In the genomic region with DNA sequence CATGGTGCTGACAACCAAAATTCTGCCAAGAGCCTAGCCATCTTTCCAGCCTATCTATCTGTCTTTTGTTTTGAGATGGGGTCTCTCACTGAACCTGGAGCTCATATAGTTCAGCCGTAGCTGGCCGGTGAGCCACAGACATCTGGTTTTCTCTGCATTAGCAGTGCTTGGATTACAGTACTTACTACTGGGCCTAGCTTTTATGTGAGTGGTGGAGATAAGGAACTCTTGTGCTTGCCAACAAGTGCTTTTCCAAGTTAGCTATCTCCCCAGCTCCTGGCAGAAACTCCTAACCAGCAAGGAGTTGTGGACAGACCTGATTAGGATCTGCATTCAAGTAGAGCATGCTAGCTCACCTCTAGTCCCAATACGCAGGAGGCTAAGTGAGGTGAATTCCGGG, we compare ENCODE assay signal across 23 mouse cellular contexts. TPM values are rescaled to one million over a fixed set of nuclear protein-coding genes. Genes with fewer than 3 reads are reported as not detected.
A peak's percentile ranks its signal among the peaks of the same experiment; 100 is the strongest.
DNase-seq lines count a peak whose midpoint lies in the region; ATAC-seq and TF ChIP-seq lines count a peak whose summit lies in the region.
"Had no signal": no experiment of that assay in that cellular context is flagged by ENCODE, and none has a peak within 500 bp of the region (broad histone marks: within the 10 kb centered on the region; RNA-seq: fewer than 3 reads in every experiment).

No protein-coding gene starts in this region.

- no peak overlapping the region for H3K4me2 ChIP-seq in lung, postnatal 0 days (replicated peaks; ENCODE audit: low read depth, low read length)

- no peak for TF ChIP-seq RAD21 in MEL (IDR thresholded peaks at IDR 0.05; ENCODE audit: low read depth, low read length)

- peaks cover 3% of the 10 kb centered on the region; the same call in 1 of the 2 replicates for H3K79me2 ChIP-seq in MEL (ENCODE audit: control insufficient read depth, insufficient read depth, low read length, poor library complexity)

- WGBS in lung, postnatal 0 days = 73% methylated on average over 4 of the region's 4 CpGs
- WGBS in lung, adult 2 months = 90% methylated on average over 4 of the region's 4 CpGs

- no peak for TF ChIP-seq CTCF in lung, postnatal 0 days (IDR thresholded peaks at IDR 0.05)
- no peak for TF ChIP-seq CTCF in lung, adult 2 months (IDR thresholded peaks at IDR 0.05; ENCODE audit: insufficient read depth, low read length)
- no peak for TF ChIP-seq CTCF in MEL (IDR thresholded peaks at IDR 0.05 in 2 of 3, conservative IDR thresholded peaks at IDR 0.05 in 1 of 3; ENCODE audit: control insufficient read depth in 1 of 3, insufficient read depth in 1 of 3, low read depth in 2 of 3, low read length in 3 of 3, poor library complexity in 1 of 3, severe bottlenecking in 1 of 3)

- no peak overlapping the region for H3K27ac ChIP-seq in lung, postnatal 0 days (ENCODE audit: low read length)
- H3K27ac ChIP-seq in MEL (ENCODE audit: control insufficient read depth, low read depth, low read length) = no peak overlapping the region

- ATAC-seq in lung, postnatal 0 days = no peak; the same call in 1 of the 2 replicates
- ATAC-seq in megakaryocyte progenitor cell, adult 5-6 weeks (replicated peaks; ENCODE audit: poor library complexity) = peak; percentile 62
- peak; percentile 79 for ATAC-seq in megakaryocyte-erythroid progenitor cell, adult 5-6 weeks (replicated peaks; ENCODE audit: low FRiP score, low TSS enrichment, poor library complexity, severe bottlenecking)
- ATAC-seq: activated CD4-positive, CD25-positive, alpha-beta regulatory T cell, adult 4 months; CD4-positive, CD25-positive, alpha-beta regulatory T cell, adult 4 months; Patski had no signal

- peaks cover 18% of the 10 kb centered on the region; the same call in 1 of the 2 replicates for H3K36me3 ChIP-seq in lung, postnatal 0 days (ENCODE audit: insufficient read depth, low read length)
- H3K36me3 ChIP-seq in MEL (ENCODE audit: control insufficient read depth in 1 of 2, insufficient read depth in 2 of 2, low read length in 2 of 2) = peaks cover 3 to 22% of the 10 kb centered on the region in 2 experiments; a peak in 3 of 4 replicates

- no peaks in the 10 kb centered on the region for H3K4me1 ChIP-seq in lung, postnatal 0 days (ENCODE audit: insufficient read depth, low read depth, low read length)
- H3K4me1 ChIP-seq in lung, adult 2 months (ENCODE audit: control insufficient read depth, insufficient read depth, low read length) = no peaks in the 10 kb centered on the region; the same call in 1 of the 2 replicates
- H3K4me1 ChIP-seq in MEL (ENCODE audit: control insufficient read depth in 1 of 2, insufficient read depth in 2 of 2, low read length in 2 of 2) = peaks cover 0 to 3% of the 10 kb centered on the region in 2 experiments; a peak in 1 of 4 replicates

- no peak for TF ChIP-seq EP300 in lung, postnatal 0 days (IDR thresholded peaks at IDR 0.05)
- no peak for TF ChIP-seq EP300 in MEL (IDR thresholded peaks at IDR 0.05; ENCODE audit: low read depth in 1 of 2, low read length in 2 of 2)

- no peak overlapping the region for H3K4me3 ChIP-seq in lung, postnatal 0 days (ENCODE audit: low read depth, low read length)
- H3K4me3 ChIP-seq in lung, adult 2 months (replicated peaks; ENCODE audit: extremely low read depth, low read depth, low read length) = no peak overlapping the region
- H3K4me3 ChIP-seq in MEL (ENCODE audit: control insufficient read depth in 1 of 2, insufficient read depth in 1 of 2, low read depth in 2 of 2, low read length in 2 of 2) = no peak overlapping the region

- intact Hi-C loops in left cerebral cortex, postnatal 36 days (cut with DNase I) = no loop called here

- no peak for TF ChIP-seq POLR2A in lung, adult 2 months (IDR thresholded peaks at IDR 0.05; ENCODE audit: borderline replicate concordance, extremely low read depth, low read depth, low read length)
- TF ChIP-seq POLR2A in MEL (IDR thresholded peaks at IDR 0.05; ENCODE audit: control insufficient read depth in 1 of 2, insufficient read depth in 1 of 2, low read depth in 1 of 2, low read length in 2 of 2, poor library complexity in 1 of 2) = no peak

- H3K9me3 ChIP-seq in lung, postnatal 0 days (ENCODE audit: low read length) = no peaks in the 10 kb centered on the region
- H3K9me3 ChIP-seq in MEL (replicated peaks; ENCODE audit: insufficient read depth, low read length) = no peaks in the 10 kb centered on the region
- H3K9me3 ChIP-seq: G1E had no signal

- no peaks in the 10 kb centered on the region for H3K27me3 ChIP-seq in lung, postnatal 0 days (replicated peaks; ENCODE audit: insufficient read depth, low read length)
- no peaks in the 10 kb centered on the region for H3K27me3 ChIP-seq in MEL (ENCODE audit: control insufficient read depth in 1 of 2, insufficient read depth in 2 of 2, low read length in 2 of 2)
- H3K27me3 ChIP-seq: CH12.LX, Patski had no signal

- peak; percentile 23 for DNase-seq in lung, postnatal 0 days (ENCODE audit: low spot score)
- DNase-seq in lung, adult 2 months = no peak
- DNase-seq in MEL (ENCODE audit: low read depth, low spot score) = no peak
- DNase-seq in left cerebral cortex, postnatal 36 days (ENCODE audit: low spot score in 2 of 2) = no peak
- DNase-seq in embryo, embryonic 10 days (ENCODE audit: low spot score) = no peak
- no peak for DNase-seq in cerebellum, postnatal 10 days
- DNase-seq: adrenal gland, adult 2 months; adrenal gland, adult 8-10 months; adrenal gland, postnatal 10 days; adrenal gland, postnatal 14 days; adrenal gland, postnatal 25 days; adrenal gland, postnatal 36 days; B cell, adult 2 months; cerebellum, adult 11 months; cerebellum, adult 11-12 months; cerebellum, adult 18-20 months had no signal

- H3K9ac ChIP-seq in lung, postnatal 0 days (replicated peaks; ENCODE audit: low read depth) = no peak overlapping the region
- no peak overlapping the region for H3K9ac ChIP-seq in MEL (ENCODE audit: control insufficient read depth, low read depth, low read length, poor library complexity, severe bottlenecking)

TF ChIP-seq in MEL, 35 proteins besides CTCF, POLR2A, EP300 and RAD21:
- TF ChIP-seq GATA1 (IDR thresholded peaks at IDR 0.05; ENCODE audit: low read depth, low read length) (0 out of 2 replicates have a peak, but pooled peaks have one; percentile 27), RCOR1 (IDR thresholded peaks at IDR 0.05; ENCODE audit: low read depth, low read length) (no peak)

RNA-seq across cellular contexts. Expression of gene Dync1li1, which starts 19.2 kb away (rescaled TPM):
- polyA plus RNA-seq in lung, postnatal 0 days (2015; fragmentation: Nextera tagmentation; extraction: Ambion mirVana) = 44.5 and 48.1 TPM in 2 replicates
- 15.4 and 17.8 TPM in 2 replicates for polyA plus RNA-seq in lung, adult 2 months (2012; rRNA removed)
- 35.2 TPM in 2 replicates for total RNA-seq in MEL (2012; rRNA removed)
- polyA plus RNA-seq in MEL (2012; ENCODE audit: insufficient read depth in 1 of 2, insufficient read length in 2 of 2, low read depth in 1 of 2, low replicate concordance in 2 of 2, missing spikeins in 1 of 2) = 10 to 100 TPM in 1 of 2 experiments, not detected in 1; 40.0 TPM
- 28.5 and 29.1 TPM in 2 replicates for total RNA-seq in megakaryocyte progenitor cell, adult 5-6 weeks (2015)
- 47.4 and 50.9 TPM in 2 replicates for total RNA-seq in megakaryocyte progenitor cell, adult 5-6 weeks (2017)
- 28.2 and 29.8 TPM in 2 replicates for total RNA-seq in megakaryocyte-erythroid progenitor cell, adult 5-6 weeks (2014; fragmentation: Nextera tagmentation)
- 40.9 and 52.6 TPM in 2 replicates for total RNA-seq in megakaryocyte-erythroid progenitor cell, adult 5-6 weeks (2017)
- 10 to 100 TPM; 91.3 to 92.5 TPM for total RNA-seq in left cerebral cortex, postnatal 36 days (2021)

RNA-seq across cellular contexts. Expression of gene Cmtm6, which starts 23.1 kb away (rescaled TPM):
- polyA plus RNA-seq in lung, postnatal 0 days (2015; fragmentation: Nextera tagmentation; extraction: Ambion mirVana) = 85.5 and 88.8 TPM in 2 replicates
- 50.9 and 79.8 TPM in 2 replicates for polyA plus RNA-seq in lung, adult 2 months (2012; rRNA removed)
- 17.6 and 21.0 TPM in 2 replicates for total RNA-seq in MEL (2012; rRNA removed)
- 10 to 100 TPM in 1 of 2 experiments, not detected in 1; 21.7 TPM for polyA plus RNA-seq in MEL (2012; ENCODE audit: insufficient read depth in 1 of 2, insufficient read length in 2 of 2, low read depth in 1 of 2, low replicate concordance in 2 of 2, missing spikeins in 1 of 2)
- 29.1 and 31.1 TPM in 2 replicates for total RNA-seq in megakaryocyte progenitor cell, adult 5-6 weeks (2015)
- 43.1 and 46.2 TPM in 2 replicates for total RNA-seq in megakaryocyte progenitor cell, adult 5-6 weeks (2017)
- 21.3 and 22.7 TPM in 2 replicates for total RNA-seq in megakaryocyte-erythroid progenitor cell, adult 5-6 weeks (2014; fragmentation: Nextera tagmentation)
- total RNA-seq in megakaryocyte-erythroid progenitor cell, adult 5-6 weeks (2017) = 38.9 and 41.3 TPM in 2 replicates
- total RNA-seq in left cerebral cortex, postnatal 36 days (2021) = 10 to 100 TPM; 19.0 to 21.5 TPM
